Mouse (Mus musculus): ENCODE data around the gene Mxra7.
"Not testable (repeated sequence)": the region's sequence is repeated elsewhere in the genome, so short reads cannot be mapped to it uniquely, and the experiment has no call there.

Mxra7 gene

DNA sequence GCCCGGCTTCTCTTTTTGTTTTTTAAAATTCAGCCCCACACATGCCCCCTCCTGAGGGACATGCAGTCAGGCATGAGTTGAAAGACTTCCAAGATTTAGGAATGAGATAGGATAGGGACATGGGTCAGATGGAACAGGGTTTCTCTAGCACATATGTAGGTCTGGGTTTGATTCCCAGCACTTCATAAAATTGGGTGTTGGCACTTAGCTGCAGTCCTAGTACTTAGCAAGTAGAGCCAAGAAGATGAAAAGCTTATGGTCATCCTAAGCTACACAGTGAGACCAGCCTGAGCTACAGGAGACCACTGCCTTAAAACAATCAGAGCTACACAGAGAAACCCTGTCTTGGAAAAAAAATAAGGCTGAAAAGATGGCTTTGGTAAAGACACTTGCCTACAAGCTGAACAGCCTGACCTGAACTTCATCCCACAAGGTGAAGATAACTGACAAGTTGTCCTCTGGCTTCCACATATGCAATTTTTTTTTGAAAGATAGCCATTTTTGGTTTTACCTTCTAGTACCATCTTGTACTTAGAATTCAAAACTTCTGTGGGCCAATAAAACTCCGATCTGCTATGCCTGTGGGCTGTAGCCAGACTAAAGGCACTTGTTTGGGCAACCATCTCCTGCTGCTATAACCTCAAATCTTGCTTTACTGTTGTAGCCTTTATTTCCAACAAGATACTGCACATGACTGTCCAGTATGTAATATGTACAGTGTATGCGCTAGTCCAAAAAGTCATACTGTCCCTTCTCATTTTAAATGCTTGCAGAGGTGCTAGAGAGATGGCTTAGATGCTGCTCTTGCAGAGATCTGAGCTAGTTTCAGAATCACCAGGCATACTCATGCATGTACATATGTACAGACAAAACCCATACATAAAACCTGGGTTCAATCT lies 19.6 kb upstream of the Mxra7 start:
- DNase-seq (ENCODE audit: low spot score): no peak

DNA sequence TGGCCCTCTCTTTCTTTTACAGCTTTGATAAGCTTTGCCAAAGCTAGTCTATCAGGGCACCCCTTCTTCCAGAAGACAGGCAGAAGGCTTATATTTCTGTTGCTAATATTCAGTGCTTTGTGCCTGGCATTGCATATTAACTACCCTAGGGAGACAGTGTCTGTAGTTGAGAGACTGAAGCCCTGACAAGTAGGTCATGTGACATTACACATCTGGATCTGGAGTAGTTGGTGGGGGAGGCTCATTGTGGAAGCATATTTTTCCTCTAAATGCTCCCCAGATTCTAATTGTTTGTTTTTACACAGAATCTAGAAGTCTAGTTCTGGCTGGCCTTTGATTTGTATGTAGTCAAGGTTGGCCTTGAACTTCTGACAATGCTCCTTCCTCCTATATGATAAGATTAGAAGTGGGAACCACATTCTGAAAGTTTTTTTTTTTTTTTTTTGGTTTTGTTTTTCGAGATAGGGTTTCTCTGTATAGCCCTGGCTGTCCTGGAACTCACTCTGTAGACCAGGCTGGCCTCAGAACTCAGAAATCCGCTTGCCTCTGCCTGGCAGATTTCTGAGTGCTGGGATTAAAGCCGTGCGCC lies 18.8 kb upstream of the Mxra7 start:
- DNase-seq (ENCODE audit: low spot score): no peak

GRCm38 (mm10) chr11:116843261-116844233 lies 15.7 kb upstream of the Mxra7 start, which contains the start of the genes Mettl23 and Jmjd6:
TSS of gene Mettl23 (plus strand) at chr11:116843278.
TSS of gene Jmjd6 (minus strand) at chr11:116843449.
- DNase-seq (ENCODE audit: low spot score): peak; percentile 94

GRCm38 (mm10) chr11:116842531-116843260 lies 14.8 kb upstream of the Mxra7 start:
- peak; percentile 45 for DNase-seq (ENCODE audit: low spot score)

DNA sequence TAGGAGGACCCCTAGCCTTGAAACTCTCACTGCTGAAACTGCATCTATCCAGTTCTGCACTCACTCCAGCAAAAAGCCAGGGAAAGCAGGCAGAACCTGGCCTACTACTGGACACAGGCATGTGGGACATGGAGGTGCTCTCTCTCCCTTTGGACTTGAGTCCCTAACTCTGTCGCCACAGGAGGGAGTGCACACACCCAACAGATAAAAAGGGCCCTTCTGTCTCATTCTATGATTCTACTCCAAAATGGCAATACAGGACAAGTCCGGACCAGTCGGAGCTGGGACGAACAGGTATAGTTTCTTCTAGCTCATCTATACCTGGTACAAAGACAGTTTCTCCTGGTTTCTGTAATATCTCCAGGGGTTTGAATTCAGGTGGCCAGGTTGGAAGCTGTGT lies 12.9 kb upstream of the Mxra7 start:
- no peak for DNase-seq (ENCODE audit: low spot score)

DNA sequence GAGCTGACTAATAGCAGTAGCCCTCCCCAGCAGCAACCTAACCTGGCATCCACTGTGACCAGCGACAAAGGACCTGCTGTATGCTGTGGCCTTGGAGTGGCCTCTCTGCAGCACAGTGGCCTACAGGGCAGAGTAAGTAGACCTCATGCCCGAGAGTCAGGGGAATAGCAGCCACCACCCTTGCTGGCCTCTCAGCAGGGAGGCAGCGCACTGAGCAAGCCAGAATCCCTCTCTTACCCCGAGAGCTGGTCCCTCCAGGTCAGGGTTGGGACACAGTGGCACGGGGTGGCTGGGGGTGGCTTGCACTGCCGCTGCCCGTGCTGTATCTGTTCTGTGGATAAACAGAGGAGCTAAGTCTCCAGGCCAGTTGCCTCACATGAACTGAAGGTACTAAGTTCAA lies 11.8 kb upstream of the Mxra7 start:
- no peak for DNase-seq (ENCODE audit: low spot score)

GRCm38 (mm10) chr11:116838936-116839335 lies 11.1 kb upstream of the Mxra7 start:
- no peak for DNase-seq (ENCODE audit: low spot score)

DNA sequence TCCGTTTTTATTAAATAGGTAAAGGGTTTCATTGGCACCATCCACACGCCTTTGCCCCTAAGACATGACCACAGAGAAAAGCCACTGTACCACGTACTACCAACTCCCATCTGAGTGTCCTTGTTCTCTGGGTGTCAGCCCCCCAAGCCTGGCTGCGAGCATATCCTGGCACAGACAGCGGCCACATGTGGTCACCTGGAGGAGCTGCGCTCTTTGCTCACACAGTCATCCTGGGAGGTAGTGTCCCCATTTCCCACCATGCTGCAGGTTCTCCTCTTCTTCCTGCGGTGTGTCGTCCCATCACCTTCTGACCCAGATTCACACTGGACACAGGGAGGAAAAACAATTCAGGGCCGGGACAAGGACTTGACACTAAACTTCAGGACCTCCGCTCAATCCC lies 9.6 kb upstream of the Mxra7 start:
- no peak for DNase-seq (ENCODE audit: low spot score)

DNA sequence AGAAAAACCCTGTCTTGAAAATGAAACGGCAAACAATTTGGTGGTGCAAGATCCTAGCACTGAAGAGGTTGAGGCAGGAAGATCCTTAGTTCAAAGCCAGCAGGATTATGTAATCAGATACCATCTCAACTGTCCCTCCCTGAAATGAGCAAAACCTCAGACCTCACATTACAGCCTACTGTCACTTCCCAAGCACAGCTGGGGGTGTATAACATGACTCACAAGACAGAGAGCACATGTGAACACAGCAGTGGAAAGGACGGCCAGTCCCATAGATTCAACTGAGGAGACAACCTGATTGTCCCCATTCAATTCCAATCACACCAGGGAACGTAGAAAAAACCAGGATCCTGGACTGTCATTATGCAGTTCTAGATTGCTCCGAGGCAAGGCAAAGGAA lies 8.4 kb upstream of the Mxra7 start:
- no peak for DNase-seq (ENCODE audit: low spot score)

- DNase-seq (ENCODE audit: low spot score): no peak
Measured at GRCm38 (mm10) chr11:116834954-116835353, 7.1 kb upstream of the Mxra7 start.

DNA sequence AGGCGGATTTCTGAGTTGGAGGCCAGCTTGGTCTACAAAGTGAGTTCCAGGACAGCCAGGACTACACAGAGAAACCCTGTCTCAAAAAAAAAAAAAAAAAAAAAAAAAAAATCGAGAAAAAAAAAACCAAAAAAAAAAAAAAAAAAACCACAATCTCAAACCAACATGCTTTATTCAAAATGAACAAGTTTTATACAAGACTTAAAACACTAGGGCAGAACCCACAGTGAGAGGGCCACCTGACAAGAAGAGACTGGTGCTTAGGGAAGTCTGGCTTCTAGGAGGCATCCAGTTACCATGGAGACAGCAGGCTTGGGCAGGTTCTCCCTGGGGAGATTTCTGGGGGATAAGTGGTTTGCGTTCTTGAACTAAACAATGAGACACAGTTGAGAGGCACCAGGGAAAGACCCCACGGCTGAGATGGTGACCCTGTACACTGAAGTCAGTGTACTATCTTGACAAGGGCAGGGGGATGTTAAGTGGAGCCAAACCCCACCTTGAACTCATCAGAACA lies 4.4 kb upstream of the Mxra7 start:
- DNase-seq (ENCODE audit: low spot score): no peak

GRCm38 (mm10) chr11:116826550-116827504 lies 1.0 kb downstream of the Mxra7 start:
- no peak for DNase-seq (ENCODE audit: low spot score)

DNA sequence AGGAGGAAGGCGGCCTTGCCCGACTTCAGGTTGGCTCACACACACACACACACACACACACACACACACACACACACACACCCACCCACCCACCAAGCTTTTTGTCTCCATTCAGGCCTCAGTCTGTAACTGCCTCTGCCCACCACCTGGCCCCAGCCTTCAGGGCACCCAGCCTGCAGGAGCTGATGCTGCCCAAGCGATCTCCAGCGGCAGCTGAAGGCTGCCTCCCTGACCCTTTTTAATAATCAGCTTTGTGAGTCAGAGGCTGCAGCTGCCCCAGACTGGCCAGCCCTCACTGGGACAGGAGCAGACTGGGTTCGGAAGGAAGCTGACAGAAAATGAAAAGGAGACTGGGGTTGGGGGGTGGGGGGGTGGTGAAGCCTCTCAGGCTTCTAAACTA lies 2.6 kb downstream of the Mxra7 start:
- no peak for DNase-seq (ENCODE audit: low spot score)

- not testable (repeated sequence) for DNase-seq (ENCODE audit: low spot score)
Measured at GRCm38 (mm10) chr11:116823885-116824284, 4.0 kb downstream of the Mxra7 start.

- no peak for DNase-seq (ENCODE audit: low spot score)
Measured at GRCm38 (mm10) chr11:116823255-116823654, 4.6 kb downstream of the Mxra7 start.

DNA sequence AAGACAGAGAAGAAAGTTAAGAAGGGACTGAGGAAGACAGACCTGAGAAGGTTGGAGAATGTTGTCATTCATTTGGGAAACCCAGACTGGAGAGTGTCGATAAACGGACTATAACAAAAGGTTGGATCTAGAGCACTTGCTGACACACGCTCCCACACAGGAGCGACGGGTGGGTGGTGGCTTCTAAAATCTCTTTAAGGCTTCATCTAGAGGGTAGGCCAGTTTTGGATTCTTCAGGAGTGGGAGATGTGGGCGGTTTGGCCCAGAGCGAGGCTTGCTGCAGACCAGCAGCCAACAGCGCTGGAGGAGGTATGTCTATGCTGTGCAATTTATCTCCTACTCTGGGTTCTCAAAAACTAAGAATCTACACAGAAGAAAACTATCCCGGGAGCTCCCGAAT lies 5.2 kb downstream of the Mxra7 start:
- no peak for DNase-seq (ENCODE audit: low spot score)

DNA sequence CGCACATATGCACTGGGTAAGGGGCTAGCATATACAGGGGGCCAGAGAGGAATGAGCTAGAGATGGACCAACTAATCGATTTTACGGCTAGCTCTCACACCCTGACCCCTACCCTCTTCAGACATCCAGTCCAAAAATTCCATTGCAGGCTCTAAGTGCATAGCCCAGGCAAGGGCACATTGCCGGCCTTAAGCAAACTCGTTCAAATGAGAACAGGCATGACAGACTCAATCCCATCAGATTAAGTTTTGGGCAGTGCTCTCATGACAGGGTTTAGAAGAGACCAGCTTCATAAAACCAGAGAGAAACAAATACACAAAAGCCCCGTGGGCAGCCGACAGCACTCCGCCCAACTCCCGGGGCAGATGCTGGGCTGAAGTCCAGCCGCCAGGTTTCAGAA lies 5.6 kb downstream of the Mxra7 start:
- DNase-seq (ENCODE audit: low spot score): no peak

- DNase-seq (ENCODE audit: low spot score): no peak
Measured at GRCm38 (mm10) chr11:116821057-116821940, 6.5 kb downstream of the Mxra7 start.

- no peak for DNase-seq (ENCODE audit: low spot score)
Measured at GRCm38 (mm10) chr11:116819932-116820593, 7.8 kb downstream of the Mxra7 start.

Measured in ovary, postnatal 14 days (tissue).